Mouse (Mus musculus): Measurements from ENCODE around the gene Cmtm4. TPM values are rescaled to one million over a fixed set of nuclear protein-coding genes. Genes with fewer than 3 reads are reported as not detected.
A peak's percentile ranks its signal among the peaks of the same experiment; 100 is the strongest.

Gene Cmtm4
- polyA plus RNA-seq, 1 experiment from 2014 or later, result 3.0 TPM

GRCm38 (mm10) chr8:104370071-104370470, 25.5 kb downstream of the Cmtm4 start:
- H3K27me3 ChIP-seq, result no peaks in the 10 kb centered on the region
- H3K9me3 ChIP-seq, result no peaks in the 10 kb centered on the region
- H3K4me3 ChIP-seq, result no peak overlapping the region
- H3K36me3 ChIP-seq, result no peaks in the 10 kb centered on the region
- H3K4me1 ChIP-seq, result peaks cover 7% of the 10 kb centered on the region
- ATAC-seq (ENCODE audit: insufficient number of reproducible peaks, insufficient read depth, low FRiP score, low TSS enrichment), result no peak
- H3K9ac ChIP-seq, result no peak overlapping the region
- 80% methylated on average over 6 of the region's 6 CpGs for WGBS
- no peak overlapping the region for H3K4me2 ChIP-seq (replicated peaks)
- H3K27ac ChIP-seq, result no peak overlapping the region

DNA sequence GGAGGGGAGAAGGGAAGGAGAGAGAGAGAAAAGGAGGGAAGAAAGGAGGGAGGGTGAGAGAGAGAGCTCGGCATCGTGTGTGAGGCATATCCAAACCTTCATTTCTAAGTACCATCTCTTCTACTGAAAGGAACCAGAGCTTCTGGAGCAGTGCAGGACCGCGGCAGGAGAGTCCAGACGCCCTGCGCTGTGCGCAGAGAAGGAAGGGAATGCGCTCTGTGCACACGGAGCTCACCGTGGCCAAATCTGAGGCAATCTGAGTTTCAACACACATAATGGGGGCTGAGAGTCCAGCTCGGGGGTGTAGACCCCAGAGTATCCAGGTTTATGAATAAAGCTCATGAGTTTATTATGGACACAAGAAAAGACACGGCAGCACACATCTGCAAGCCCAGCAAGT, 26.0 kb downstream of the Cmtm4 start:
- 76% methylated on average over 12 of the region's 12 CpGs for WGBS
- no peaks in the 10 kb centered on the region for H3K27me3 ChIP-seq
- H3K9ac ChIP-seq, result no peak overlapping the region
- no peak overlapping the region for H3K4me3 ChIP-seq
- no peak overlapping the region for H3K4me2 ChIP-seq (replicated peaks)
- no peak overlapping the region for H3K27ac ChIP-seq
- H3K36me3 ChIP-seq, result no peaks in the 10 kb centered on the region
- H3K9me3 ChIP-seq, result no peaks in the 10 kb centered on the region
- ATAC-seq (ENCODE audit: insufficient number of reproducible peaks, insufficient read depth, low FRiP score, low TSS enrichment), result no peak
- peaks cover 3% of the 10 kb centered on the region; the same call in 1 of the 2 replicates for H3K4me1 ChIP-seq

- H3K4me3 ChIP-seq, result no peak overlapping the region
- H3K36me3 ChIP-seq, result 0 out of 2 replicates have a peak, but pooled peaks cover 3% of the 10 kb centered on the region
- no peak for ATAC-seq (ENCODE audit: insufficient number of reproducible peaks, insufficient read depth, low FRiP score, low TSS enrichment)
- H3K4me1 ChIP-seq, result peaks cover 3% of the 10 kb centered on the region; the same call in 1 of the 2 replicates
- WGBS, result 55% methylated on average over 5 of the region's 5 CpGs
- no peak overlapping the region for H3K4me2 ChIP-seq (replicated peaks)
- no peaks in the 10 kb centered on the region for H3K9me3 ChIP-seq
- H3K9ac ChIP-seq, result no peak overlapping the region
- no peaks in the 10 kb centered on the region for H3K27me3 ChIP-seq
- no peak overlapping the region for H3K27ac ChIP-seq
These were observed 28.2 kb downstream of the Cmtm4 start for GRCm38 (mm10) chr8:104367398-104367797.

DNA sequence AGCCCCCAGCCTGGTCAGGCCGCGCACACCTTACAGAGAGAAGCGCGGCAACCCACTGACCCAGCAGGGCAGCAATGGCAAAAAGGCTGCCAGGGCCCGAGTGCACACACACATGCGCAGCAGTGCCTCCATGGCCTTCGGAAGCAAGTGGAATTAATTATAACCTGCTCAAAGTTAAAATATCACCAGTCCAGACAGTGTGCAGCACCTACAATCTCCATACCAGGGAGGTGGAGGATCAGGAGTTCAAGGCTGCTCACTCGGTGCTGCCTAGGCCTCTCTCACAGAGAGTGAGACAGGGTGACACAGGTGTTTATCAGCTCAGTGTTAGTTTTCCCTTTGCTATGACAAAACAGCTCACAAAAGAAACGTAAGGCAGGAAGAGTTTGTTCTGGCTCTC, 29.9 kb downstream of the Cmtm4 start:
- no peak for ATAC-seq (ENCODE audit: insufficient number of reproducible peaks, insufficient read depth, low FRiP score, low TSS enrichment)
- Histone ChIP-seq H3K27ac (no peak overlapping the region), H3K9ac (no peak overlapping the region), H3K4me3 (no peak overlapping the region), H3K4me1 (peaks cover 3% of the 10 kb centered on the region; the same call in 1 of the 2 replicates), H3K4me2 (replicated peaks) (no peak overlapping the region), H3K27me3 (no peaks in the 10 kb centered on the region), H3K36me3 (0 out of 2 replicates have a peak, but pooled peaks cover 3% of the 10 kb centered on the region), H3K9me3 (no peaks in the 10 kb centered on the region)
- 86% methylated on average over 9 of the region's 9 CpGs for WGBS

- no peak overlapping the region for H3K27ac ChIP-seq
These were observed 35.7 kb downstream of the Cmtm4 start for GRCm38 (mm10) chr8:104359778-104360456.

GRCm38 (mm10) chr8:104358637-104359036, 37.0 kb downstream of the Cmtm4 start:
- H3K36me3 ChIP-seq, result peaks cover 22% of the 10 kb centered on the region
- H3K9me3 ChIP-seq, result no peaks in the 10 kb centered on the region
- H3K4me3 ChIP-seq, result no peak overlapping the region
- H3K9ac ChIP-seq, result no peak overlapping the region
- WGBS, result 88% methylated on average over 3 of the region's 3 CpGs
- H3K4me2 ChIP-seq (replicated peaks), result no peak overlapping the region
- ATAC-seq (ENCODE audit: insufficient number of reproducible peaks, insufficient read depth, low FRiP score, low TSS enrichment), result no peak
- no peak overlapping the region for H3K27ac ChIP-seq
- H3K27me3 ChIP-seq, result no peaks in the 10 kb centered on the region
- H3K4me1 ChIP-seq, result no peaks in the 10 kb centered on the region

More at GRCm38 (mm10) chr8:104359778-104360456, 35.7 kb downstream of the Cmtm4 start:
- Histone ChIP-seq H3K9me3 (no peaks in the 10 kb centered on the region), H3K4me3 (no peak overlapping the region), H3K9ac (no peak overlapping the region), H3K4me2 (replicated peaks) (no peak overlapping the region), H3K4me1 (no peaks in the 10 kb centered on the region), H3K27me3 (no peaks in the 10 kb centered on the region), H3K36me3 (peaks cover 11% of the 10 kb centered on the region)
- WGBS, result 69% methylated on average over 15 of the region's 15 CpGs
- no peak for ATAC-seq (ENCODE audit: insufficient number of reproducible peaks, insufficient read depth, low FRiP score, low TSS enrichment)

- Histone ChIP-seq H3K27me3 (no peaks in the 10 kb centered on the region), H3K4me2 (replicated peaks) (no peak overlapping the region), H3K9ac (no peak overlapping the region), H3K4me3 (no peak overlapping the region), H3K4me1 (no peaks in the 10 kb centered on the region), H3K27ac (no peak overlapping the region), H3K9me3 (no peaks in the 10 kb centered on the region), H3K36me3 (peaks cover 26% of the 10 kb centered on the region)
- ATAC-seq (ENCODE audit: insufficient number of reproducible peaks, insufficient read depth, low FRiP score, low TSS enrichment), result no peak
- 94% methylated on average over 10 of the region's 10 CpGs for WGBS
These were observed 41.1 kb downstream of the Cmtm4 start for GRCm38 (mm10) chr8:104354504-104354903.

DNA sequence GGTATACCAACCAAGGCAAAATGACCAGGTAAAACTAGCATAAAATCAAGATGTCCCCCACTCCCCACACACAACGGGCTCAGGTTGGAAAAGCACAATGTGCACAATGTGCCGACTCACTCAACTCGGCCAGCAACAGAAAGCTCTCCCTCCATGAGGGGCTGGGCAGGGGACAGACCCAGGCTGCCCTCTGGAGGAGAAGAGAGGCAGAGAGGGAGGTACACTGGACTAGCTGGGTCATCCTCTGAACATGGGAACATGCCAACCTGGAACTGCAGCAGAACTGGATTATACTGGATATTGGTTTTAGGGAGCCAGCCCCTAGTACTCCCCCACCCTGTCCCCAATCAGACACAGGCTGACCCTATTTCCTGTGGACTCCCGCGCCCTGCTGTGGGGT, 42.4 kb downstream of the Cmtm4 start:
- no peak overlapping the region for H3K4me3 ChIP-seq
- 0 out of 2 replicates have a peak, but pooled peaks have one; percentile 23 for ATAC-seq (ENCODE audit: insufficient number of reproducible peaks, insufficient read depth, low FRiP score, low TSS enrichment)
- WGBS, result 54% methylated on average over 5 of the region's 5 CpGs
- no peak overlapping the region for H3K4me2 ChIP-seq (replicated peaks)
- no peaks in the 10 kb centered on the region for H3K9me3 ChIP-seq
- H3K36me3 ChIP-seq, result peaks cover 26% of the 10 kb centered on the region
- H3K27me3 ChIP-seq, result no peaks in the 10 kb centered on the region
- H3K27ac ChIP-seq, result no peak overlapping the region
- H3K9ac ChIP-seq, result no peak overlapping the region
- H3K4me1 ChIP-seq, result no peaks in the 10 kb centered on the region

DNA sequence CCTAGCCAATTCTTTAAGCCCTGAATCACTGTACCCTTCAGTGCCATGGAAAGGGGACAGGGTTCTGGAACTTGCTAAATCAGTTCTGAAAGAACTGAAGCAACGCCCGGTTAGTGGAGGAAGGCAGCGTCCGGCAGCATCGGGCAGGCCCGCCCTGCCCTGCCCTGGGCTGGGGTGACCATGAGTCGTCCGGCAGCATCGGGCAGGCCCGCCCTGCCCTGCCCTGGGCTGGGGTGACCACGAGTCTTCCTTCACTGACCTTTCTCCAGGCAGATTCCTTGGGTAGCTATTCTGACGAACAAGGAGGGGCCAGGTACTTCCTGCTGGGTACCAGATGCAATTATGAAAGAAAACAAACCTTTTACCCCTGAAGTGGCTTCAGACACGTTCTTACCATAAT, 45.6 kb downstream of the Cmtm4 start:
- H3K9ac ChIP-seq, result no peak overlapping the region
- H3K9me3 ChIP-seq, result no peaks in the 10 kb centered on the region
- no peaks in the 10 kb centered on the region for H3K27me3 ChIP-seq
- no peak overlapping the region for H3K4me3 ChIP-seq
- no peak for ATAC-seq (ENCODE audit: insufficient number of reproducible peaks, insufficient read depth, low FRiP score, low TSS enrichment)
- H3K4me2 ChIP-seq (replicated peaks), result no peak overlapping the region
- H3K4me1 ChIP-seq, result no peaks in the 10 kb centered on the region
- WGBS, result 65% methylated on average over 13 of the region's 13 CpGs
- H3K27ac ChIP-seq, result no peak overlapping the region
- peaks cover 47% of the 10 kb centered on the region for H3K36me3 ChIP-seq

GRCm38 (mm10) chr8:104348971-104349370, 46.6 kb downstream of the Cmtm4 start:
- Histone ChIP-seq H3K36me3 (peaks cover 47% of the 10 kb centered on the region), H3K9me3 (no peaks in the 10 kb centered on the region), H3K27ac (no peak overlapping the region), H3K4me3 (no peak overlapping the region), H3K27me3 (no peaks in the 10 kb centered on the region), H3K4me2 (replicated peaks) (no peak overlapping the region), H3K9ac (no peak overlapping the region), H3K4me1 (no peaks in the 10 kb centered on the region)
- WGBS, result 88% methylated on average over 5 of the region's 5 CpGs
- ATAC-seq (ENCODE audit: insufficient number of reproducible peaks, insufficient read depth, low FRiP score, low TSS enrichment), result no peak

- no peak overlapping the region; the same call in 1 of the 2 replicates for H3K9ac ChIP-seq
- H3K9me3 ChIP-seq, result no peaks in the 10 kb centered on the region
- peaks cover 2% of the 10 kb centered on the region; the same call in 1 of the 2 replicates for H3K4me1 ChIP-seq
- no peak for ATAC-seq (ENCODE audit: insufficient number of reproducible peaks, insufficient read depth, low FRiP score, low TSS enrichment)
- H3K27ac ChIP-seq, result no peak overlapping the region
- H3K36me3 ChIP-seq, result peaks cover 43% of the 10 kb centered on the region; the same call in 1 of the 2 replicates
- H3K27me3 ChIP-seq, result no peaks in the 10 kb centered on the region
- H3K4me2 ChIP-seq (replicated peaks), result no peak overlapping the region
- WGBS, result 56% methylated on average over 12 of the region's 12 CpGs
- no peak overlapping the region for H3K4me3 ChIP-seq
These were observed 48.9 kb downstream of the Cmtm4 start for GRCm38 (mm10) chr8:104346706-104347105.

- Histone ChIP-seq H3K27ac (no peak overlapping the region), H3K36me3 (peaks cover 43% of the 10 kb centered on the region; the same call in 1 of the 2 replicates)
These were observed 51.0 kb downstream of the Cmtm4 start for GRCm38 (mm10) chr8:104344622-104345021.

More at GRCm38 (mm10) chr8:104344622-104345021, 51.0 kb downstream of the Cmtm4 start:
- H3K27me3 ChIP-seq, result no peaks in the 10 kb centered on the region
- H3K9me3 ChIP-seq, result no peaks in the 10 kb centered on the region
- H3K9ac ChIP-seq, result no peak overlapping the region
- H3K4me1 ChIP-seq, result peaks cover 8% of the 10 kb centered on the region; the same call in 1 of the 2 replicates
- H3K4me3 ChIP-seq, result no peak overlapping the region
- no peak overlapping the region for H3K4me2 ChIP-seq (replicated peaks)
- ATAC-seq (ENCODE audit: insufficient number of reproducible peaks, insufficient read depth, low FRiP score, low TSS enrichment), result no peak
- WGBS, result 90% methylated on average over 5 of the region's 5 CpGs

Data from embryonic facial prominence, embryonic 12.5 days (tissue).